Mouse (Mus musculus) large intestine, adult 2 months (tissue): Measurements from ENCODE around the gene Sap30bp. TPM values are rescaled to one million over a fixed set of nuclear protein-coding genes. Genes with fewer than 3 reads are reported as not detected.

Source experiments
- DNase-seq: peaks from one replicate; pipeline ENCODE4 v3.0.0-alpha.2; 2012; ENCODE audit warnings: low read depth, low spot score
- WGBS: fragments of 180-500 bp; shearing (Covaris S2); methylation state at CpG from one replicate; pipeline ENCODE4 v1.1.7; 2018; 5-methylcytosine and 5-hydroxymethylcytosine counted together
- polyA plus RNA-seq: library from polyadenylated mRNA; depleted of rRNA; stranded (reverse); fragments of >200 nt; gene quantifications from 2 replicates; pipeline ENCODE4 v1.2.3, GENCODE M21; 2012; rRNA removed

Sap30bp gene
- polyA plus RNA-seq, 1 experiment: 17.3 TPM

DNA sequence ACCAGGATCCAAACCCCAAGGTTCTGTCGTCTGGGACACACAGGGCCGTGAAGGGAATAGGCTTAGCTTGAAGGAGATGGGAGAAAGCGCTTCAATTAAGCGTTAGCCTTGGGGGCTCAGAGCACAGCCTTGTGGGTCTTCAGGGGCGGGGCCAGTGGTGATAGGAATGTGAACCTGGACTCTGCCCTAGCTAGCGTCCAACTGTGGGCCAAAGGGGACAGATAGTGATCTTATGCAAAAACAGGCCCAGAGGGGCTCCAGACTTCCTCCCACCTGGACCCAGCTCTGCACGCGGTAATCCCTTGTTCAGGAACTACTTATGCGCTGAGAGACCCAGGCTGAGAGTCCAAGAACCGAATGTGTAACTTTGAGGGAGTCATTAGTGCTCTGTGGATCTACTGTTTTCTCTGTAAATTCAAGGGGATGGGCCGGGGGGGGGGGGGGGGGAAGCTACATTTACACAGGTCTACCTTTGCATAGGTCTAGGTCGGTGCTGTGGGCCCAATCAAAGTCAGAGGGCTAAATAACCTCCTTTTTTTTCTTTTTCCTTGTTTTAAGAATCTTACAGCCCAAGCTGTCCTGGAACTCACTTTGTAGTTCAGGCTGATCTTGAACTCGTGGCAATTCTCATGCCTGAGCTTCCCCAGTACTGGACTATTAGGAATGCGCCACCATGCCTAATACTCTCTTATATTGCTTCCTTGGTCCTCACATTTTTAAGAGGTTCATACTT, 78.6 kb downstream of the Sap30bp start:
- WGBS: 41% methylated on average over 14 of the region's 14 CpGs
- no peak for DNase-seq

- DNase-seq: no peak
- WGBS: 1% methylated on average over 55 of the region's 55 CpGs
Measured at GRCm38 (mm10) chr11:116012262-116012947, 79.3 kb downstream of the Sap30bp start, which contains the start of gene Galk1. Gene Galk1, minus strand, starts transcription at chr11:116012719.

DNA sequence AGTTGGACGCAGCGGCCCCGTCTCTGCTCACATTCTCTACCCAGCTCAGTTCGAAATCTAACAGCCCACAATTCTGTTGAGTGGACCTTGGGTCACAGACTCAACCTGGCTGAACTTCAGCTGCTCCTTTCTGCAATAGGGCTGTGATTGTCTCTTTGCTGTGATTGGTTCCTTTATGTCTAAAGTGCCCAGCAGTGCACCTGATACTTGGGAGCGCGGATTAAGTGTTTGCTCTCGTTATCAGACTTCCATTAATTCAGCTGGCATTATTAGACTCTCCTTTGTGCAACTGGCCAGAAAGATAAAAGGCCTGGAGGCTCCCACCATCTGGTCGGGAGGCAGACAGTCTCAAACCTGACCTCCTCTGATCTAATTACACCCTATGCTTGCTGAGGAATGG, 81.7 kb downstream of the Sap30bp start:
- 84% methylated on average over 8 of the region's 8 CpGs for WGBS
- no peak for DNase-seq

Other genes with a start within 250 kb of the Sap30bp start
- gene Grb2, start 224.7 kb upstream of the Sap30bp start, polyA plus RNA-seq: 38.7 and 43.6 TPM in 2 replicates
- gene Tmem94, start 167.8 kb upstream of the Sap30bp start, polyA plus RNA-seq: 57.9 and 85.8 TPM in 2 replicates
- 31.3 and 42.0 TPM in 2 replicates for gene Caskin2, start 119.6 kb upstream of the Sap30bp start, polyA plus RNA-seq
- 31.4 and 31.5 TPM in 2 replicates for gene Tsen54, start 118.6 kb upstream of the Sap30bp start, polyA plus RNA-seq
- gene Llgl2, start 109.2 kb upstream of the Sap30bp start, polyA plus RNA-seq: 191 and 194 TPM in 2 replicates
- gene Myo15b, start 74.9 kb upstream of the Sap30bp start, polyA plus RNA-seq: 696 and 883 TPM in 2 replicates
- gene Smim5, start 33.3 kb upstream of the Sap30bp start, polyA plus RNA-seq: 4.9 and 6.3 TPM in 2 replicates
- 37.5 and 45.5 TPM in 2 replicates for gene Smim6, start 21.3 kb upstream of the Sap30bp start, polyA plus RNA-seq
- 16.0 and 16.5 TPM in 2 replicates for gene Recql5, start 195 bp downstream of the Sap30bp start, polyA plus RNA-seq
- gene Itgb4, start 41.4 kb downstream of the Sap30bp start, polyA plus RNA-seq: 40.1 and 62.1 TPM in 2 replicates
- gene Galk1, start 79.4 kb downstream of the Sap30bp start, polyA plus RNA-seq: 26.3 and 32.0 TPM in 2 replicates
- 265 and 273 TPM in 2 replicates for gene H3f3b, start 94.7 kb downstream of the Sap30bp start, polyA plus RNA-seq
- gene Unk, start 97.0 kb downstream of the Sap30bp start, polyA plus RNA-seq: 18.8 and 26.0 TPM in 2 replicates
- gene Unc13d, start 144.7 kb downstream of the Sap30bp start, polyA plus RNA-seq: 8.0 and 8.6 TPM in 2 replicates
- 166 and 197 TPM in 2 replicates for gene Wbp2, start 153.7 kb downstream of the Sap30bp start, polyA plus RNA-seq
- gene Trim47, start 193.9 kb downstream of the Sap30bp start, polyA plus RNA-seq: 19.1 and 23.7 TPM in 2 replicates
- gene Trim65, start 197.8 kb downstream of the Sap30bp start, polyA plus RNA-seq: 11.1 and 16.3 TPM in 2 replicates
- gene Mrpl38, start 205.6 kb downstream of the Sap30bp start, polyA plus RNA-seq: 55.2 and 61.2 TPM in 2 replicates
- 7.6 and 10.4 TPM in 2 replicates for gene Fbf1, start 234.9 kb downstream of the Sap30bp start, polyA plus RNA-seq